ENCODE assay signal across 7 mouse cellular contexts in the genomic region with DNA sequence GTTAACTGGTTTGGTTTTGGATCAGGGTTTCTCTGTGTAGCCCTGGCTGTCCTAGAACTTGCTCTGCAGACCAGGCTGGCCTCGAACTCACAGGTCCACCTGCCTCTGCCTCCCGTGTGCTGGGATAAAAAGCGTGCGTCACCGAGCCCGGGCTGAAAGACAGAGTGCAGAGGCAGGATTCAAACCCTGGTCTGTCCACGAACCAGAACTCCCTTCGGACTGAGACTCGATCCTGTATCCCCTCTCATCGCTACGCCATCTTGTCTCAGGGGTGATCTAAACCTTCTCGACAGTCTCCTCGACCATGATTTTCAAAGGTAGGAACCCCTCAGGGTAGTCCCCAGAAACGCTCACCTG. TPM values are rescaled to one million over a fixed set of nuclear protein-coding genes. Genes with fewer than 3 reads are reported as not detected.
DNase-seq lines count a peak whose midpoint lies in the region; ATAC-seq and TF ChIP-seq lines count a peak whose summit lies in the region.

No protein-coding gene starts in this region.

- peaks cover 15% of the 10 kb centered on the region for H3K4me1 ChIP-seq in lung, embryonic 16.5 days (replicated peaks; ENCODE audit: control insufficient read depth, insufficient read depth, low read length)
- H3K4me1 ChIP-seq in forebrain, embryonic 12.5 days = peaks cover 23% of the 10 kb centered on the region
- peaks cover 4% of the 10 kb centered on the region; the same call in 1 of the 2 replicates for H3K4me1 ChIP-seq in limb, embryonic 14.5 days (ENCODE audit: control insufficient read depth, insufficient read depth, low read length)
- peaks cover 6% of the 10 kb centered on the region for H3K4me1 ChIP-seq in small intestine, adult 2 months (ENCODE audit: control insufficient read depth, insufficient read depth, insufficient read length, low read length)

- TF ChIP-seq POLR2A in limb, embryonic 14.5 days (IDR thresholded peaks at IDR 0.05; ENCODE audit: borderline replicate concordance, extremely low read depth, insufficient read depth, insufficient read length) = no peak
- no peak for TF ChIP-seq POLR2A in small intestine, adult 2 months (IDR thresholded peaks at IDR 0.05; ENCODE audit: low read depth, low read length)

- peak overlapping the region; percentile 67 for H3K9ac ChIP-seq in lung, embryonic 16.5 days (ENCODE audit: low read length)
- peak overlapping the region; percentile 54 for H3K9ac ChIP-seq in forebrain, embryonic 12.5 days
- H3K9ac ChIP-seq in limb, embryonic 14.5 days (ENCODE audit: low read depth, low read length, severe bottlenecking) = peak overlapping the region; percentile 52

- H3K36me3 ChIP-seq in lung, embryonic 16.5 days (ENCODE audit: control insufficient read depth, insufficient read depth, low read length) = no peaks in the 10 kb centered on the region
- no peaks in the 10 kb centered on the region for H3K36me3 ChIP-seq in forebrain, embryonic 12.5 days (replicated peaks)
- H3K36me3 ChIP-seq in limb, embryonic 14.5 days (ENCODE audit: control insufficient read depth, insufficient read depth, low read length) = no peaks in the 10 kb centered on the region
- no peaks in the 10 kb centered on the region for H3K36me3 ChIP-seq in small intestine, adult 2 months (ENCODE audit: control insufficient read depth, insufficient read depth, low read length)

- peak overlapping the region; percentile 63 for H3K27ac ChIP-seq in lung, embryonic 16.5 days (ENCODE audit: low read length)
- 0 out of 2 replicates have a peak overlapping the region, but pooled peaks have one; percentile 32 for H3K27ac ChIP-seq in forebrain, embryonic 12.5 days
- H3K27ac ChIP-seq in limb, embryonic 14.5 days (replicated peaks; ENCODE audit: low read depth, low read length) = no peak overlapping the region
- H3K27ac ChIP-seq in small intestine, adult 2 months (ENCODE audit: insufficient read depth, low read depth, low read length) = no peak overlapping the region

- no peak for DNase-seq in lung, postnatal 4 days
- DNase-seq in limb, embryonic 14.5 days (ENCODE audit: low spot score) = no peak
- no peak for DNase-seq in right cerebral cortex, postnatal 14 days
- no peak for DNase-seq in layer of hippocampus, postnatal 25 days (ENCODE audit: extremely low spot score in 1 of 2, low spot score in 1 of 2)

- H3K9me3 ChIP-seq in lung, embryonic 16.5 days (ENCODE audit: control insufficient read depth, low read length) = no peaks in the 10 kb centered on the region
- no peaks in the 10 kb centered on the region for H3K9me3 ChIP-seq in forebrain, embryonic 12.5 days
- no peaks in the 10 kb centered on the region for H3K9me3 ChIP-seq in limb, embryonic 14.5 days (ENCODE audit: control insufficient read depth, low read length)

- peak overlapping the region; percentile 73 for H3K4me3 ChIP-seq in lung, embryonic 16.5 days (ENCODE audit: low read length)
- peak overlapping the region; percentile 72 for H3K4me3 ChIP-seq in forebrain, embryonic 12.5 days (replicated peaks)
- peak overlapping the region; percentile 62 for H3K4me3 ChIP-seq in limb, embryonic 14.5 days (replicated peaks; ENCODE audit: low read length)
- peak overlapping the region; percentile 89 for H3K4me3 ChIP-seq in small intestine, adult 2 months (ENCODE audit: low read depth, low read length)

- H3K4me2 ChIP-seq in lung, embryonic 16.5 days (ENCODE audit: low read depth, low read length) = peak overlapping the region; percentile 74
- peak overlapping the region; percentile 52 for H3K4me2 ChIP-seq in forebrain, embryonic 12.5 days
- H3K4me2 ChIP-seq in limb, embryonic 14.5 days (replicated peaks; ENCODE audit: low read depth, low read length, severe bottlenecking) = peak overlapping the region; percentile 89

- no peak for TF ChIP-seq CTCF in small intestine, adult 2 months (IDR thresholded peaks at IDR 0.05; ENCODE audit: extremely low read depth, insufficient read length, insufficient replicate concordance, low read depth, low read length)

- H3K27me3 ChIP-seq in lung, embryonic 16.5 days (ENCODE audit: control insufficient read depth, insufficient read depth, low read depth, low read length) = no peaks in the 10 kb centered on the region; the same call in 1 of the 2 replicates
- no peaks in the 10 kb centered on the region for H3K27me3 ChIP-seq in forebrain, embryonic 12.5 days
- H3K27me3 ChIP-seq in limb, embryonic 14.5 days (ENCODE audit: control insufficient read depth, insufficient read depth, low read length) = no peaks in the 10 kb centered on the region
- H3K27me3 ChIP-seq in small intestine, adult 2 months (ENCODE audit: control insufficient read depth, insufficient read depth, low read length) = no peaks in the 10 kb centered on the region

- ATAC-seq in lung, embryonic 16.5 days (ENCODE audit: low read depth) = no peak
- ATAC-seq in forebrain, embryonic 12.5 days (ENCODE audit: low FRiP score) = no peak
- no peak for ATAC-seq in limb, embryonic 14.5 days (ENCODE audit: low FRiP score, low read depth)

- WGBS in lung, embryonic 16.5 days = under 1% methylated on average over 14 of the region's 14 CpGs
- WGBS in forebrain, embryonic 12.5 days = under 1% methylated on average over 14 of the region's 14 CpGs
- WGBS in limb, embryonic 14.5 days = under 1% methylated on average over 14 of the region's 14 CpGs
- WGBS in small intestine, adult 2 months = 3% methylated on average over 14 of the region's 14 CpGs

RNA-seq across cellular contexts. Expression of a gene that starts 0.3 kb away (rescaled TPM):
- 0.69 and 1.1 TPM in 2 replicates for polyA plus RNA-seq in lung, embryonic 16.5 days (2015; fragmentation: Nextera tagmentation; extraction: Ambion mirVana)
- polyA plus RNA-seq in forebrain, embryonic 12.5 days (2016; fragmentation: Nextera tagmentation; extraction: Ambion mirVana) = 0.88 and 0.90 TPM in 2 replicates
- polyA plus RNA-seq in limb, embryonic 14.5 days (2012; rRNA removed) = 0.63 and 0.69 TPM in 2 replicates
- polyA plus RNA-seq in limb, embryonic 14.5 days (2014; fragmentation: Nextera tagmentation; extraction: Ambion mirVana) = 0.48 and 0.53 TPM in 2 replicates
- polyA plus RNA-seq in small intestine, adult 2 months (2012; rRNA removed) = 0.43 and 0.44 TPM in 2 replicates
- under 1 TPM; 0.49 to 0.54 TPM for total RNA-seq in layer of hippocampus, postnatal 25 days (2021)

RNA-seq across cellular contexts. Expression of a gene that starts 0.6 kb away (rescaled TPM):
- polyA plus RNA-seq in lung, embryonic 16.5 days (2015; fragmentation: Nextera tagmentation; extraction: Ambion mirVana) = 76.7 and 82.8 TPM in 2 replicates
- polyA plus RNA-seq in forebrain, embryonic 12.5 days (2016; fragmentation: Nextera tagmentation; extraction: Ambion mirVana) = 59.0 and 61.0 TPM in 2 replicates
- polyA plus RNA-seq in limb, embryonic 14.5 days (2012; rRNA removed) = 70.4 and 76.2 TPM in 2 replicates
- polyA plus RNA-seq in limb, embryonic 14.5 days (2014; fragmentation: Nextera tagmentation; extraction: Ambion mirVana) = 56.0 and 61.2 TPM in 2 replicates
- polyA plus RNA-seq in small intestine, adult 2 months (2012; rRNA removed) = 7.8 and 22.1 TPM in 2 replicates
- total RNA-seq in layer of hippocampus, postnatal 25 days (2021) = 1 to 10 TPM in 1 of 2 experiments, under 1 TPM in 1; 0.39 to 1.2 TPM

RNA-seq across cellular contexts. Expression of a gene that starts 18.1 kb away (rescaled TPM):
- 103 and 133 TPM in 2 replicates for polyA plus RNA-seq in lung, embryonic 16.5 days (2015; fragmentation: Nextera tagmentation; extraction: Ambion mirVana)
- polyA plus RNA-seq in forebrain, embryonic 12.5 days (2016; fragmentation: Nextera tagmentation; extraction: Ambion mirVana) = 181 and 187 TPM in 2 replicates
- 132 and 141 TPM in 2 replicates for polyA plus RNA-seq in limb, embryonic 14.5 days (2012; rRNA removed)
- polyA plus RNA-seq in limb, embryonic 14.5 days (2014; fragmentation: Nextera tagmentation; extraction: Ambion mirVana) = 151 and 158 TPM in 2 replicates
- polyA plus RNA-seq in small intestine, adult 2 months (2012; rRNA removed) = 21.8 and 43.8 TPM in 2 replicates
- 100 to 1,000 TPM; 257 to 273 TPM for total RNA-seq in layer of hippocampus, postnatal 25 days (2021)

RNA-seq across cellular contexts. Expression of a gene that starts 42.7 kb away (rescaled TPM):
- polyA plus RNA-seq in lung, embryonic 16.5 days (2015; fragmentation: Nextera tagmentation; extraction: Ambion mirVana) = 8.4 and 11.0 TPM in 2 replicates
- 9.9 and 11.4 TPM in 2 replicates for polyA plus RNA-seq in forebrain, embryonic 12.5 days (2016; fragmentation: Nextera tagmentation; extraction: Ambion mirVana)
- polyA plus RNA-seq in limb, embryonic 14.5 days (2012; rRNA removed) = 99.8 and 111 TPM in 2 replicates
- polyA plus RNA-seq in limb, embryonic 14.5 days (2014; fragmentation: Nextera tagmentation; extraction: Ambion mirVana) = 17.2 and 17.4 TPM in 2 replicates
- polyA plus RNA-seq in small intestine, adult 2 months (2012; rRNA removed) = 17.1 and 35.1 TPM in 2 replicates
- 10 to 100 TPM; 44.2 to 45.4 TPM for total RNA-seq in layer of hippocampus, postnatal 25 days (2021)

RNA-seq across cellular contexts. Expression of a gene that starts 46.6 kb away (rescaled TPM):
- polyA plus RNA-seq in lung, embryonic 16.5 days (2015; fragmentation: Nextera tagmentation; extraction: Ambion mirVana) = 0.55 and 1.1 TPM in 2 replicates
- 1.2 TPM in 2 replicates for polyA plus RNA-seq in forebrain, embryonic 12.5 days (2016; fragmentation: Nextera tagmentation; extraction: Ambion mirVana)
- polyA plus RNA-seq in limb, embryonic 14.5 days (2012; rRNA removed) = 0.72 and 0.73 TPM in 2 replicates
- 1.6 and 2.3 TPM in 2 replicates for polyA plus RNA-seq in limb, embryonic 14.5 days (2014; fragmentation: Nextera tagmentation; extraction: Ambion mirVana)
- 0.30 and 0.91 TPM in 2 replicates for polyA plus RNA-seq in small intestine, adult 2 months (2012; rRNA removed)
- under 1 TPM; 0.20 to 0.33 TPM for total RNA-seq in layer of hippocampus, postnatal 25 days (2021)

Comparison
In these comparisons a context has a peak if more than half of its experiments do, and no peak if none do; other contexts are left out.
1. H3K27ac ChIP-seq: peak in lung, embryonic 16.5 days (single experiment) and forebrain, embryonic 12.5 days (single experiment); none in limb, embryonic 14.5 days (single experiment) and small intestine, adult 2 months (single experiment).
2. Peak in every context shown above with its lines, with median percentiles within 50 percentile points of each other: H3K4me2 ChIP-seq, H3K4me3 ChIP-seq and H3K9ac ChIP-seq.